Mouse (Mus musculus): ENCODE data around the gene Cdc25b.

Gene Cdc25b

DNA sequence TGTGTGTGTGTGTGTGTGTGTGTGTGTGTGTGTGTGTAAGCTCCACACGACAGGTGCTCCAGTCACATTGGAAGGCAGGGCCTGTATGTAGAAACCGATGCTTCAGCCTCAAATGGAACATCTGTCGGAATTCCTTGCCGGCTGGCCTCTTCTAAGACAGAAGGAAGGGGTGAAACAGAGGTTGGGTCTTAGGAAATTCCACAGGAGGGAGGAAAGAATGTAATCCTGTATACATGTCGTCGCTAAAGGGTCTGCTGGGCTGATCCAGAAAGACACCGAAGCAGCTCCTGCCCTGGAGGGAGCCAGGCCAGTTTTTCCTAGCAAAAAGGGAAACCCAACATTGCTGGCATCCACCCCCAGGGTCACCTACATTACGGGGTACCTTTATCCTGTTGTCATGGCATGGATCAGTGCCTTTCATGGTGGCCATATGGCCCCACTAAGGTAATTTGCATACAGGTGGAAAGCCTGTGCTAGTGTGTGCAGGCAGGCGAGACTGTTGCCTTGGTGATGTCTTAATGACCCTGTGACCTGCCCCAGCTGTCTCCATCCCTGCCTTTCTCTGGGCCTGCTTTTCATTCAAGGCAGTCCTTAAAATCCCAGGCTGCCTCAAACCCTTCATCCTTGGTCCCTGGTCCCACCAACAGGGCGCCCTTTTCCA lies 3.7 kb downstream of the Cdc25b start:
- DNase-seq (ENCODE audit: low spot score): no peak

DNA sequence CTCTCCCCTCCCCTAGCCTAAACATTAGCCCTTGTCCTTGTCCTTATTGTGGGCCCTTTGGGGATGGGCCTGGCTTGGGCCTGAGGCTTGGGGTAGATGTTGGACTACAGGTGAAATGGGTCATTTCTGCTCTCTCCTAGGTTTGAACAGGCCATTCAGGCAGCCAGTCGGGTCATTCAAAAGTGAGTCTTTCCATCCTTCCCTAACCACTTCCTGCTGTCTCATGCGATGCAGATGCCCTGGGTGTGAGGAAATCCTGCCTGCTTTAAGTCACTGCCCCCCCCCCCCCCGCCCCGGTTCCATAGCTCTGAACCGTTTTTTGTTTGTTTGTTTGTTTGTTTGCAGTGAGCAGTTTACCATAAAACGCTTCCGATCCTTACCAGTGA lies 4.2 kb downstream of the Cdc25b start:
- no peak for DNase-seq (ENCODE audit: low spot score)

DNA sequence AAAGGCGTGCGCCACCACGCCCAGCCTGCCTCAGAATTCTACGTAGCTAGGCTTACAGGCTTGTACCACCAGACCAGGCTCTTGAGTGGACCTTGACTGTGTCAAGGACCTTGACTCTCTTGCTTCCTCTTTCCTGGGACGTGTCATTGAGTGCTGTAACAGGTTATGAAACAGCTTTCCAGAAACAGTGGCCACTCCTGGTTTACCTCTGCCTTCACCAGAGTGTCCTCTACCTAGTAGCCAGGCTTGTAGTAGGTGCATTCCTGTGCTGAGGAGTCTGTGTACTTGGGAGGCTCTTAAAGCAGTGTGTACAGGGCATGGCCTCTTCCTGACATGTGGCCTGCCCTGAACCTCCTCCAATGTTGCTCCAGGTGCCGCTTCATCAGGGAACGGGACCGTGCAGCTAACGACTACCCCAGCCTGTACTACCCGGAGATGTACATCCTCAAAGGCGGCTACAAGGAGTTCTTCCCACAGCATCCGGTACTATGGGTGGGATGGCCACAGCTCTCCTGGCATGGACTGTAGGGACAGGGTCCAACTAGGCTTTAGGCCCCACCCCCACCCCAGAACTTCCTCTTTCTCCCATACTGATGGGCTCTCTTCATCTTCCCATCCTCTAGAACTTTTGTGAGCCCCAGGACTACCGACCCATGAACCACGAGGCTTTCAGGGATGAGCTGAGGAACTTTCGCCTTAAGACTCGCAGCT lies 10.0 kb downstream of the Cdc25b start:
- no peak for DNase-seq (ENCODE audit: low spot score)

DNA sequence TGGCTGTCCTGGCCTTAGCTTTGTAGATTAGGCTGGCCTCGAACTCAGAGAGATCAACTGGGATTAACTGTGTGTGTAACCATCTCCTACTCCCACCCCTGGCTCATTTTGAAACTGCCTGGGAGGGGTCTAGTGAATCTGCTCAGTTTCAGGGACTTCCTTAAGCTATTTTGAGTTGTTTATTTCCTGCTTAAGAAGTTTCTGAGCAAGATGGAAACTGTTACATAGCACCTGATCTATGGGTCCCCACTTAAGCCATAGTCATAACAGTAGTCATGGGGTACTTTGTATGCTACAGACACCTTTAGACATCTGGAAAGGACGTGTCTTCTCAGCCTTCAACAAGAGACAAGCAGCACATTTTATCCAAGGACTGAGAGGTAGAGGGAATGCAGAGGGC lies 14.0 kb downstream of the Cdc25b start:
- no peak for DNase-seq (ENCODE audit: low spot score)

DNA sequence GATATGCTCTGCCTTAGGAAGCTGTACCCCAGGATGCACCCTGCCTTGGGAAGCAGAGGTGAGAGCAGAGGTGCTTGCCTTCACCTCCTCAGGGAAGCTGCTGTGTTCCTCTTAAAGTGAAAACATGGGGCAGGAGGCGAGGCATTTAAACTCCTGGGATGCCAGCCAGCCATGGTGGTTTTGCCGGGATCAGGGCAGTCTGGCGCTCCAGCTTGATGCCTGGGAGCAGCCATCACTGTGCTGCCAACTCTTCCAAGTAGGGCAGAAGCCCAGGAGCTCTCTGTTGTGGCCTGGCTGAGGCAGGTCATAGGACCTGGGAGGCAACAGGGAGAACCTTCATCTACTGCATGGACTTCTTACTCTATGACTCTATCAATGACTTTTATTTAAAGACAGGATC lies 14.5 kb downstream of the Cdc25b start:
- DNase-seq (ENCODE audit: low spot score): no peak

DNA sequence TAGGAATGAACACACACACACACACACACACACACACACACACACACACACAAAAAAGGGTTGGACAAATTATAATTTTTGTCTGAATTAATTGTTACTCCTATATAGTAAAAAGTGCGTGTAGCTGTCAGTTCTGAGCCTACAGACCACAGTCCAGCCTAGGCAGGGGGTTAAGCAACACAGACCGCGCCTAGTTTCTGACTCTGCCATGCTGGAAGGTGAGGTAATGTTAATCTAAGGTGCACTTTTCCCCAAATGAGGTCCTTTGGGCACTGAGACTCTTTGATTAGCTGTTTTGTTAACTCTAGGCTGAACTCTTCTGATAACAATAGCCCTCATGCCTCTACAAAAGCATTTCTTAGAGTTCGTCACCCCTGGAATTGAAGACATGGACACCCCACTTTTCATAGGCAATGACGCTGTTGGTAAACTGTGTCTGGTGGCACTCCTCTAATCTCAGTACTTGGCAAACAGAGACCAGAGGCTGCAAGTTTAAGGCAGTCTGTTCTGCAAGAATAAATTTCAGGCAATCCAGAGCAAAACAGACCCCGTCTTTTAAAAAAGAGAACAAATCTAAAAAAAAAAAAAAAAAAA lies 17.2 kb downstream of the Cdc25b start:
- DNase-seq (ENCODE audit: low spot score): no peak

DNA sequence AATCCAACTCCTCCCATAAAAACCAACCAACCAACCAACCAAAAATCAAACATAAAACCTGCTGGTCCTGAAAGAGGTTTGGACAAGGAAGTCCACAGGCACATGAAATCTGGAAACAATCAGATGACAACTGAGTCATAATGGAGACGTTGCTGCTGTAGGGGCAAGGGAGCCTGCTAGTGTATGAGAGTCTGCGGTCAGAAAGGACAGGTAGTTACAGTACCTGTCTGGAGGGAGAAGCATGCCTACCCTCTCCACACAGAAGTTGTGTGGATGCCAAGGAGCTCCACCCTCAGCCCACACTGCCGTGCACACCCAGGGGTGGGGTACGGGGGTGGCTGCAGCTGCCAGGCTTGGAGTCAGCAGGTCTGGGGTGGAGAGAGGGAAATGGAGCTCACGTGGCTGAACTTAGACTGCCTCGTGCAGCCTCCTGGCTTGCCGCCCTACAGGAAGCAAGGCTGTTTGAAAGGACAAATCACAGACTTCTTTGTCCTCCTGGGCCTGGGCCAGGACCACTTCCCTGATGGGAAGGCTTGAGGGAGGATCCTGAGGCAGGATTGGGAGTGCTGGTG lies 17.7 kb downstream of the Cdc25b start:
- peak; percentile 95 for DNase-seq (ENCODE audit: low spot score)

DNA sequence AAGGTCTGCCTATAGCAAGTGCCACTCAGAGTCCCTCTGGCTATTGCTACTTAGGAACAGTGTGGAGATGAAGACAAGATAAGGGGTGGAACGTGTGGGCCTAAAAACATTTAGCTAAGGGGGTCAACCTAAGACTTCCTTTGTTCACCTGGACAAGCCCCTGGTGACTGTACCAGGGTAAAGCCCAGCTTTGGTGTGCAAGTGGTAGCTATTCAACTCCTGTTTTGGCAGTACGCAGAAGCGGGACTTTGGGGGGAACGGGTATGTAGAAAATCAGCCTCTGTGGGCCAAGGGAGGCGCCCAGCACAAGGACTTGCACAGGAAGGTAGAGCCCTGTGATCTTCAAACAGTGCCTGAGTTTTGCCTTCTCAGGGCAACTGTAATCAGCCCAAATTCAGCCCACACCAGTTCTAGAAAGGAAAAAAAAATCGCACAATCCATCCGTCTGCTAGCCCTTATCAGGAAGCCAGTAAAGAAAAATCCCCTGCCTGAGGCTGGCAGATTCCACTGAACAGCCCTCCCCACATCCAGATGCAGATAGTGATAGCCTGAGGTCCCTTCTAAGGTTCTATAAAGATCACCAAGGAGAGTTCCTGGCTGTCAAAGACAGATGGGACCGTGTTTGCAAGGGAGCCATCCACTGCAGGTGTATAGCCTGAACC lies 18.9 kb downstream of the Cdc25b start:
- DNase-seq (ENCODE audit: low spot score): no peak

DNA sequence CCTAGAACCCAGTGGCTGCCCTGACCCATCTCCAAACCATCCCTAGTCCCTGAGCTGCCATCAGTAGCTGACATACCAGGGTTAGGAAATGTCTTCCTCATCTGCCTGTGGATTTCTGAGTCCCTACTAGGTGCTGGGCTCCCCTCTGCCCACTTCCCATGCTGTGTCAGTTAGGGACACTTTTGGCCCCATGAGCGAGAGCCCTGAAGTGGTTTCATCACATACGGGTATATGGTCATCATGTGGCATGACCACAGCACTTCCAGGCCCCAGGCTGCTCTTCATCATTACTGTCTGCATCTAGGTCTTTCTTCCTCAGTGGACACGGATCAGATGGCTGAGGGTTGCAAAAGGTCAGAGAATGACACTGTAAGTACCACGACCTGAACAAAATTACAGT lies 20.0 kb downstream of the Cdc25b start, which contains the start of gene Ap5s1:
Ap5s1 (plus strand) TSS at position 301 of the 400 bp plus-strand sequence.
- DNase-seq (ENCODE audit: low spot score): no peak

DNA sequence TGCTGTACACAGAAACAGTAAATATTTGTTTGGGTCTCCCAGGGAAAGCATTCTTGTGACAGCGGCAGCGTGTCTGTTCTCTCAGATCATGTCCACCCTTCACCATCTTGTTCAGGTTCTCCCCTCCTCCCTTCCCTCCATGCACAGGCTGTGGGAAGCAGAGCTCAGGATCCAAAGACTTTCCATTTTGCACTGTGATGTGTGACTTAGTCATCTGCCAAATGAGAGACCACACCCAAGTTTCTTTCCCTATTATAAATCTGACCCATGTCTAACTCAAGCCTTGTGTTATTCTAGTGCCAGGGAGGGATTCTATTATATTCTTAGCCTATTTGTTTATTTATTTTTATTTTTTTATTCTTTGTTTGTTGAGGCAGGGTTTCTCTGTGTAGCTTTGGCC lies 21.6 kb downstream of the Cdc25b start:
- no peak for DNase-seq (ENCODE audit: low spot score)

DNA sequence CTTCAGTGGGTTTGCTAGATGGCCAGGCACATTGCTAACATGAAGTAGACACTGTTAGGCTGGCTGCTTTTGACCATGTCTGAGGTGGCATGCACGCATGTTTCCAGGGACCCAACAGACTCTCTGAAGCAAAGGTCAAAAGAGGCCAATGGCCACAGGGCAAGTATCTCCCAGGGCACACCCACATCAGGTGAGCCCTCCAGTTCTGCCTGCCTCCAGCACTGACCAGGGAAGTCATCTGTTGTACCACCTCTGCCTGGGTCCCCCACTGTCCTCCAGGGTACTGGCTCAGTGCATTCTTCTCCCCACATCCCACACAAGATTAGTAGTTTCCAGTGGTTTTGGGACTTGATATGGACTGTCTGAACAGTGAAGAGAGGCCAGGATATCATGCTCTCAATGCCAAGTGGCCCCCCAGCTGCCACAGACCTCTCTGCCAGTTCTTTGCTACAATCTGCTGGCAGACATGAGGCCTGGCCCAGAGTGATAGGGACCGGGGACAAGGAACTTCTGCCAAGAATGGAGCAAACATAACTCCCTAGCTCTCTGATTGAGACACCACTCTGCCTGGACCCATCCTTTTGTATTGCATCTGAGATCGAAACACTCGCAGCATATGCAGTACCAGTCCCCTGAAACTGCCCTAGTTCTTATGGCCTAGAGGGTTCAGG lies 22.5 kb downstream of the Cdc25b start:
- DNase-seq (ENCODE audit: low spot score): no peak

DNA sequence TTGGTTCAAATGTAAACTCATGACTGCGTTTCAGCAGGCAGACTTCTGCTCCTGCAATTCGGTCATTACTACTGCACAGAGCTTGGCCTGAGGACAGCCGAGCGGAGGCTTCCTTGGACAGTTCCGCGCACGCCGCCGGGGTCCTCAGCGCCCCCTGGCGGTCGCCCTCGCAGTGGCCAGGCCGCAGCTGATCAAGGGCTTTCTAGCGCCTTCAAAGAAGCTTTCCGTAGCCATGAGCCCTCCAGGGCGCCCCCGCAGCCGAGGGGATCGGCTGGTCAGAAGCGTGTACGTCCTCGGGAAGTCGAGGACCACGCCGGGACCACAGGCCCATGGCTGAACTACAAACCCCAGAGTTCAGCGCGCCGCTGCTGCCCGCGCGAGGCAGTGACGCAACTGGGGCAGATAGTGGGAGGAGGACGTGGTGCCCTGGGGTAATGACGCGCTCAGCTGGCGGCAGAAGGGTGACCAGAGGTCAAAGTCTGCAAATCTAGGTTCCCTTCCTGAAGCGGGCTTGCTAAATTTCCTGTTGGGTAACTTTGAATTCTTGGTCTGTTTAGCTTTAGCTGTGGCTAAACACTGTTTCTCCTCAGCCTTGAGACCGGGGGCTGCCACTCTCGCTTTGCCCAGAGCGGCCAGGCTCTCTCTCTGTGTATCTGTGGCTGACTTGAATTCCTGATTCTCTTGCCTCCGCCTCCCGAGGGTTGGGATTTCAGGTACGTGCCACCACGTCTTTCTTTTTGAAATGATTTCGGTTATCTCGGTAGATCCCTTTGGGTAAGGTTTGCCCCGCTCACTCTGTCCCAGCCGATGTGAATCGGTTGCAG lies 23.4 kb downstream of the Cdc25b start:
- peak; percentile 96 for DNase-seq (ENCODE audit: low spot score)

DNA sequence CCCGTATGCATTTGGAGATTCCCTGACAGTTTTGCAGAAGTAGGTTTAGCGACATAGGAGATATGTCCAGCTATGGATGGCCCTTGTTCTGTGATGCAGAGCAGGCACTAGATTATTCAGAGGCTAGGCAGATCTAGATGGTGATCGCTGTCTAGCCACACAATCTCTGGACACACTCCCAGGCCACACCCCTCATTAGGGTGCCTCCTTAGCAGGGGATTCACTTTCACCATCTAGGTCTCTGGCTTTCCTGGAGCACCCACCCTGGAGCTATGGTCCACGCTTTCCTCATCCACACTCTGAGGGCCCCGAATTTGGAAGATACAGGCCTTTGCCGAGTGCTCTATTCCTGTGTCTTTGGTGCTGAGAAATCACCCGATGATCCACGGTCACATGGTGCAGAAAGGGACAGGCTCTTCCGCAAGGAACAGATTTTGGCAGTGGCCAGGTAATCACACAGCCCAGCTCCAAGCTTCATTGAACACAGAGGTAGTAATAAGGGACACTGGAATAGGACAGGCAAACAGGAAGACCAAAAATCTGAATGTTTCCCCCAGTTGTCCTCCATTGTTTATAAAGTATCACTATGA lies 24.4 kb downstream of the Cdc25b start:
- no peak for DNase-seq (ENCODE audit: low spot score)

DNA sequence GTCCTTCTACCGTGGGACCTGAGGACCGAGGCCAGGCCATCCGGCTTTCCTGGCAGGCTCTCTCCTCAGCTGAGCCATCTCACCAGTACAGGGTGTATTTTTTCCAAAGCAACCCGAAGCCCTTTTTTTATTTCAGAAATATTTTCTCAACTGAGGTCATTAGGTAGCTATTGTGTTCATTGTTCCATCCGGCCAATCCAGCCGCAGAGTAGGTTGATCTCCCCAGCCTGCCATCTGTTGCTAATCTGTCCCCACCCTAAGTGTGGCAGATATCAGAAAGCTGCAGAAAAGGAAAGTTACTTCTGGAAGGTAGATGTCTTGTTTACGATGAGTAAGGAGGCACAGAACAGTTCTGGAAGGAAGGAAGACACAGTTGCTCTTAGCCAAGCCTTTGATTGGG lies 27.0 kb downstream of the Cdc25b start:
- DNase-seq (ENCODE audit: low spot score): no peak

DNA sequence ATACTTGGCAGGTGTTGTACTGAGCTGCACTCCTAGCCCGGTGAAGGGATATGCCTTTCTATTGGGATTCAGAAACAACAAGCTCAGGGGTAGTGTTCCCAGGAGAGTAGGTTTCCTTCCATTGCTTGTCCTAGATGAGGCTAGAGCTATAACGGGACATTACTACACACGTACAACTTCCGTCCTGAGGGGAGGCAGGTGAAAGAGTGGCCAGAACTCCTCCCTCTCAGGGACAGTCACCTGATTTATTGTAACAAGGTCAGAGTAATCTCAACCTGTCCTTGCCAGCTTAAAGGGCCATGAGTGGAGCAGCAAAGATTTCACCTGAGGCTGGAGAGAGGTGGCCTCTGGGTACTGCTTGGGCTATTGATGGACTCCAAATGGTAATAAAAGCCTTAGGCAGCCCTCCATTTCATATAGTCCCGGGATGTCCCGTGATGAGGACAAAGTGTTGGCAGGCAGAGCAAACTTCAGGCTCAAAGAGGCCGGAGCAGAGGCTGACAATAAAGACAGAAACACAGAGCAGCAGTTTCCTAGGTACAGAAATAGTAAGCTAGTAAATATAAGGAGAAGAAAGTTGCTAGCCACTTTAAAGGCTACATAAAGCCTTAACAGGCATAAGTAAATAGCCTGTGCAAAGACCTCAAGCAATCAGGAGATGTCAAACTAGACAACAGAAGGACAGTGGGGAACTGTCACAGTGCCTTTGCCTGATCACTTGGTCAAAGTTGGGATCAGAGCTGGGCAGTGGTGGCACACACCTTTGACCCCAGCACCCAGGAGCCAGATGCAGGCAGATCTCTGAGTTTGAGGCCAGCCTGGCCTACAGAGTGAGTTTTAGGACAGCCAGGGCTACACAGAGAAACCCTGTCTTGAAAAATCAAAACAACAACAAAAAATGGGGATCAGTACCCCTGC lies 29.5 kb downstream of the Cdc25b start:
- no peak for DNase-seq (ENCODE audit: low spot score)

DNA sequence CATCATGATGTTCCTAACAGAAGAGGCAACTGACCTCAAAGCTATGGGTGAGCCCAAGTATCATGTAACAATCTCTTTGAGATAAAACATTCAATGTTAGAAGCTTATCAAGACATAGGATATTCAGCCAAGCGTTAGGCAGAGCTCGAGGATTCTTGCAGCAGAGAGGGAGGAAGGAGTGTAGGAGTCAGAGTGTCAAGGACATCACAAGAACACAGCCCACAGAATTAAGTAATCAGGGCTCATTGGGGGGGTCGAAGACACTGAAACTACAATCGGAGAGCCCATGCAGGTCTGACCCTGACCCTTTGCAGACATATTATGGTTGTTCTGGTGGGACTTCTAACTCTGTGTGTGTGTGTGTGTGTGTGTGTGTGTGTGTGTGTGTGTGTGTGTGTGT lies 33.3 kb downstream of the Cdc25b start:
- DNase-seq (ENCODE audit: low spot score): no peak

DNA sequence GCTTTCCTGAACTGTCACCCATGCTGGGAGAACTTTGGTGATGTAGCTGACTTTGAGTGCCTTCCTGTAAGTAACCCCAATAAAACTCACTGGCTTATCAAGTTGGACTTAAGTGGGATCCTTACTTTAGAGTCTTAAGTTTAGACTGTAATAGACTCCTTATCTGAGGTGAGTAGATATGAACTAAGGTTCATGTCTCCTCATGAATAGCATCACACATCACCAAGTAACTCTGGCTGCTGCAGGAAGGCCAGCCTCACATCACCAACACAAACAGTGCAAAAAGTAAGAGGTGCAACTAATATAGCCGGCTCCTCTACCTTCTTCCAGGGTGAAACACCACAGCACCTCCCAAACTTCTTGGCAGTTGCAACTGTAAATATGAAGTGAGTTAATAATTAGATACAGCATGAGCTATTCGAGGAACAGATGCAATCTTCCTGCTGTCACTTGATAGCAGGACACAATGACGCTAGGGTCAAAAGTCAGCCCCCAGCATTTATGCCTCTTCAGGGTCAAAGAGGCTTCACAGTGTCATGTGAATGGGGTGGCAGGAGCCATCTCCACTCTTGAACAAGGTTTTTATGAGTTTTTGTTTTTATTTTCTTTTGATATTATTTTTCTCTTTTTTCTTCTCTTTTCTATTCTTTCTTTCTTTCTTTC lies 35.2 kb downstream of the Cdc25b start:
- DNase-seq (ENCODE audit: low spot score): no peak

DNA sequence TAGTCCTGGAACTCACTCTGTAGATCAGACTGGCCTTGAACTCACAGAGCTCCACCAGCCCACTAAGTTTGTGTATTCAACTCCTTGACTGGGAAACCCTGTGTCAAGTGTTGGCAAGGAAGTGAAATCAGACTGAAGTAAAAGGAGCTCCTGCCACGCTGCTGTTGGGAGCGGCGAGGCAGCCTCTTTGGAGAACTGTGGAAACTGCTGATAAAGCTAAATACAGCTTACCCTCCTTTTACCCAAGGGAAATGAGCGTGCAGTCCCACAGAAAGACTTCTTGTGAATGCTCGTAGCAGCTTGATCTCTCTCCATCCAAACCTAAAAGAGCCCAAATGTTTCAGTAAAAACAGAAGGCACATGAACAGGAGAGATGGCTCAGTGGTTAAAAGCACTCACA lies 35.8 kb downstream of the Cdc25b start:
- DNase-seq (ENCODE audit: low spot score): no peak

DNA sequence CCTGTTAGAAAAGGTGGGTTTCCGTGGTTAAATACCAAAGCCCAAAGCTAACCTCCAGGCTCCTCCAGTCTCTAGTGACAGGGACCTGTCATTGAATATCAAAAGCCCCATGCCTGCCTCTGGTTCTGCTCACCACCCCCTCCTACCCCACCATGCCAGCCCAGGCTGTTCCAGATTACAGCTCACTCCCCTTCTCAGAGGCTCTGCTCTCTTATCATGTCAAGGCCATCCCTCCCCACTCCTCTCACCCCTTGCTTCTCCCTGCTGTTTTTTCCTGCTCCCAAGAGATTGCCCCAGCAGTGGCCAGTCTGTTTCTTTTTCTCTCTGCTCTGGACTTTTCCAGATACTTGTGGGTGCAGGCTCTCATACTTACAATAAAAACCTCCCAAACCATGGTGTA lies 36.8 kb downstream of the Cdc25b start:
- peak; percentile 53 for DNase-seq (ENCODE audit: low spot score)
